Mouse (Mus musculus) forebrain, embryonic 15.5 days (tissue): Measurements from ENCODE around the gene Dda1. TPM values are rescaled to one million over a fixed set of nuclear protein-coding genes. Genes with fewer than 3 reads are reported as not detected.
"Not testable (repeated sequence)": the region's sequence is repeated elsewhere in the genome, so short reads cannot be mapped to it uniquely, and the experiment has no call there.

Source experiments
- ATAC-seq: fragments of 200-750 bp; cut with Nextera tagmentation; replicated peaks from 2 replicates; pipeline ENCODE4 v1.8.0; 2017; ENCODE audit warnings: mild to moderate bottlenecking, moderate TSS enrichment, moderate library complexity
- H3K27ac ChIP-seq: fragments of 300-500 bp; sonication (generic); replicated peaks from 2 replicates; pipeline ENCODE4 v1.5.1; 2015; ENCODE audit warnings: mild to moderate bottlenecking, inconsistent platforms
- H3K27me3 ChIP-seq: fragments of 300-500 bp; sonication (generic); 2 replicates; pipeline ENCODE4 v1.6.1; 2015; ENCODE audit warnings: inconsistent platforms
- H3K36me3 ChIP-seq: fragments of 300-500 bp; sonication (generic); 2 replicates; pipeline ENCODE4 v1.6.1; 2015; ENCODE audit warnings: mild to moderate bottlenecking, inconsistent platforms
- H3K4me1 ChIP-seq: fragments of 300-500 bp; sonication (generic); 2 replicates; pipeline ENCODE4 v1.6.1; 2015; ENCODE audit warnings: inconsistent platforms
- H3K4me2 ChIP-seq: fragments of 300-500 bp; sonication (generic); replicated peaks from 2 replicates; pipeline ENCODE4 v1.6.1; 2015; ENCODE audit warnings: mild to moderate bottlenecking, inconsistent platforms
- H3K4me3 ChIP-seq: fragments of 300-500 bp; sonication (generic); 2 replicates; pipeline ENCODE4 v1.5.1; 2015; ENCODE audit warnings: mild to moderate bottlenecking, inconsistent platforms
- H3K9ac ChIP-seq: fragments of 300-500 bp; sonication (generic); replicated peaks from 2 replicates; pipeline ENCODE4 v1.6.1; 2015; ENCODE audit warnings: mild to moderate bottlenecking, inconsistent platforms
- H3K9me3 ChIP-seq: fragments of 300-500 bp; sonication (generic); 2 replicates; pipeline ENCODE4 v1.6.1; 2016; ENCODE audit warnings: inconsistent platforms
- WGBS: fragments of 180-500 bp; shearing (Covaris S2); methylation state at CpG from one replicate; pipeline ENCODE4 v1.1.7; 2015; ENCODE audit warnings: mixed read lengths; 5-methylcytosine and 5-hydroxymethylcytosine counted together
- polyA plus RNA-seq: library from polyadenylated mRNA; unstranded; fragments of >200 nt; fragmentation: Nextera tagmentation; extraction: Ambion mirVana; gene quantifications from 2 replicates; pipeline ENCODE4 v1.2.1, GENCODE M21; 2015

The Dda1 gene
- polyA plus RNA-seq, 1 experiment from 2014 or later: 222 TPM

GRCm38 (mm10) chr8:71504349-71504748 is 35.4 kb downstream of the Dda1 start:
- no peak for ATAC-seq
- Histone ChIP-seq H3K4me2 (no peak overlapping the region), H3K9me3 (no peaks in the 10 kb centered on the region), H3K9ac (no peak overlapping the region), H3K27me3 (peaks cover 34% of the 10 kb centered on the region), H3K4me1 (peaks cover 12% of the 10 kb centered on the region), H3K36me3 (no peaks in the 10 kb centered on the region), H3K27ac (no peak overlapping the region), H3K4me3 (no peak overlapping the region)
- 91% methylated on average over 4 of the region's 4 CpGs for WGBS

GRCm38 (mm10) chr8:71505326-71505725 is 36.3 kb downstream of the Dda1 start:
- Histone ChIP-seq H3K27me3 (peaks cover 42% of the 10 kb centered on the region), H3K9ac (no peak overlapping the region), H3K4me1 (peaks cover 12% of the 10 kb centered on the region), H3K9me3 (no peaks in the 10 kb centered on the region), H3K36me3 (no peaks in the 10 kb centered on the region), H3K4me3 (no peak overlapping the region), H3K27ac (no peak overlapping the region), H3K4me2 (no peak overlapping the region)
- no peak for ATAC-seq
- WGBS: 93% methylated on average over 4 of the region's 4 CpGs

DNA sequence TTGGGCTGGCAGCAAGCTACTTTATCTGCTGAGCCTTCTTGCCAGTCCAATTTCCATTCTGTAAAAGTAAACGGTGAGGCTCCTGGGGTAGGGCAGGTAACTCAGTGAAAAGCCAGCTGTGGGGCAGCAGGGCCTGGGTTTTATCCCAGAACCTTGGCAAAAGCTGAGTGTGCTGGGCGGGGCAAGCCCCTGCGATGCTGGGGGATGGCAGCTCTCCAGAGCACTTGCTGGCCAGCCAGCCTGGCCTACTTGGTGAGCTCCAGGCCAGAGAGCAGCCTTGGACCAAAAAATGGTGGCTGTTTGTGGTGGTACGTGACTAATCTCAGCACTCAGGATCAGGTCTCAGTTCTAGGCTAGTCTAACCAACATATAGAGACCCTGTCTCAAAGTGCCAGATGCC is 37.0 kb downstream of the Dda1 start:
- Histone ChIP-seq H3K9ac (no peak overlapping the region), H3K27me3 (peaks cover 44% of the 10 kb centered on the region), H3K4me2 (no peak overlapping the region), H3K27ac (no peak overlapping the region), H3K4me3 (no peak overlapping the region), H3K36me3 (no peaks in the 10 kb centered on the region), H3K4me1 (peaks cover 12% of the 10 kb centered on the region), H3K9me3 (no peaks in the 10 kb centered on the region)
- no peak for ATAC-seq
- WGBS: 83% methylated on average over 4 of the region's 4 CpGs

- no peak overlapping the region for H3K27ac ChIP-seq
- no peaks in the 10 kb centered on the region for H3K9me3 ChIP-seq
- H3K4me2 ChIP-seq: peak overlapping the region; percentile 72
- peak overlapping the region; percentile 44 for H3K4me3 ChIP-seq
- peak overlapping the region; percentile 47 for H3K9ac ChIP-seq
- ATAC-seq: peak; percentile 76
- no peaks in the 10 kb centered on the region for H3K36me3 ChIP-seq
- under 1% methylated on average over 61 of the region's 61 CpGs for WGBS
- peaks cover 12% of the 10 kb centered on the region for H3K4me1 ChIP-seq
- peaks cover 49% of the 10 kb centered on the region for H3K27me3 ChIP-seq
Measured at GRCm38 (mm10) chr8:71507589-71508104, 38.6 kb downstream of the Dda1 start.

GRCm38 (mm10) chr8:71509316-71509715 is 40.3 kb downstream of the Dda1 start:
- Histone ChIP-seq H3K9me3 (no peaks in the 10 kb centered on the region), H3K4me1 (peaks cover 12% of the 10 kb centered on the region), H3K4me3 (no peak overlapping the region), H3K27me3 (peaks cover 49% of the 10 kb centered on the region), H3K36me3 (no peaks in the 10 kb centered on the region), H3K9ac (no peak overlapping the region), H3K4me2 (no peak overlapping the region), H3K27ac (no peak overlapping the region)
- WGBS: 63% methylated on average over 2 of the region's 2 CpGs
- ATAC-seq: no peak

DNA sequence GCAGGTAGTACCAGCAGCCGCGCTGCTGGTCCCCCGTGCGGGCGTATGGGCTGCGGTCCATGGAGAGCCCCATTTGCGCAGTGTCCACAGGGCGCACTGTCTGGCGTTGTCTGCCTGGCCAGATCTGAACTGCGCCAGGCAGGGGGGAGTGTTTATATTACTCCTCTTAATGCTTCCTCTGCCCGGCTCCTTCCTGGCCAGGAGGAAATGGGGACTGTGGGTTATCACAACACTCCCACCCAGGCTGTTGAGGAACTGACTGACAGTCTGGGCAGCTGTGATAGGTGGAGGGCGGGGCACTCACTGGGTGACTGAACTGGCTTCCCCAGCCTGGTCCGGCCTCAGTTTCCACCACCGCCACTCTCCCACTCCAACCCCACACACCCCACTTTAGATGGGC is 42.6 kb downstream of the Dda1 start, which contains the start of gene Plvap:
Gene Plvap, minus strand, starts transcription at position 109 of the 400 bp plus-strand sequence.
- 79% methylated on average over 14 of the region's 14 CpGs for WGBS
- H3K36me3 ChIP-seq: no peaks in the 10 kb centered on the region
- no peaks in the 10 kb centered on the region for H3K9me3 ChIP-seq
- H3K27ac ChIP-seq: no peak within 1 kb of the TSS
- peaks cover 12% of the 10 kb centered on the region for H3K4me1 ChIP-seq
- peaks cover 41% of the 10 kb centered on the region for H3K27me3 ChIP-seq
- ATAC-seq: no peak
- no peak within 1 kb of the TSS for H3K4me2 ChIP-seq
- no peak within 1 kb of the TSS for H3K4me3 ChIP-seq
- no peak within 1 kb of the TSS for H3K9ac ChIP-seq

- ATAC-seq: no peak
- Histone ChIP-seq H3K4me2 (no peak overlapping the region), H3K4me1 (peaks cover under 1% of the 10 kb centered on the region; the same call in 1 of the 2 replicates), H3K27me3 (peaks cover 25% of the 10 kb centered on the region), H3K9ac (no peak overlapping the region), H3K36me3 (no peaks in the 10 kb centered on the region), H3K9me3 (no peaks in the 10 kb centered on the region), H3K27ac (no peak overlapping the region), H3K4me3 (no peak overlapping the region)
- WGBS: 78% methylated on average over 15 of the region's 15 CpGs
Measured at GRCm38 (mm10) chr8:71513018-71513754, 44.2 kb downstream of the Dda1 start.

DNA sequence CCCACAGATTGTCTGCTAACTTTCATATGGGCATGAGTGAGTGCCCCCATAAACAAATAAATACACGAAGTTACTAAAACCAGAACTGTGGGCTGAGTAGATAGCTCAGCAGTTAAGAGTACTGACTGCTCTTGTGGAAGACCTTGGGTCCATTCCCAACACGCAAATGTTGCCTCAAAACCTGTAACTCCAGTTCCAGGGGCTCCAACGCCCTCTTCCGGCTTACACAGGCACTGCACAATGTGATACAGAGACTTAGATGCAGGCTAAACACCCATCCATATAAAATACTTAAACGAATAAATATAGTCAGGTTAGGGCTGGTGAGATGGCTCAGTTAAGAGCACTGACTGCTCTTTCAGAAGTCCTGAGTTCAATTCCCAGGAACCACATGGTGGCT is 46.0 kb downstream of the Dda1 start:
- no peaks in the 10 kb centered on the region for H3K36me3 ChIP-seq
- no peaks in the 10 kb centered on the region for H3K9me3 ChIP-seq
- H3K4me2 ChIP-seq: no peak overlapping the region
- 75% methylated on average over 5 of the region's 5 CpGs for WGBS
- H3K4me1 ChIP-seq: no peaks in the 10 kb centered on the region
- ATAC-seq: no peak
- H3K9ac ChIP-seq: no peak overlapping the region
- H3K4me3 ChIP-seq: no peak overlapping the region
- H3K27ac ChIP-seq: no peak overlapping the region
- H3K27me3 ChIP-seq: peaks cover 10% of the 10 kb centered on the region; the same call in 1 of the 2 replicates

DNA sequence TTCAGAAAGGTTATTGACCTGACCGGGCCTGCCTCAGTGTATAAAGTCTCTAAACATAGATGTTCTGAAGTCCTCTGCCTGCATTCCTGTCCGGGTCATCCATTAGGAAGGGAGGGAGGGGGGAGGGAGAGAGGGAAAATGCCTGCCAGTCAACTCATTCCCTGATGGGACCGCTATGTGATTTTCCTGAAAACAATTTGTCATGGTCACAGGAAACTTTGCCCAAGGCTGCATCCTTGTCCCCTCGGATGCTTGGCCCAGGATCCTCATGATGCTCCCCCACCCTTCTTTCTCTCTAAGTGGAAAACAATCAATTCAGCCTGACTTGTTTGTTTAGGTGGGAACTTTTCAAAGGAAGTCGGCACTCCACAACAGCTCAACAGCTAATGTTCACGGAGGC is 47.8 kb downstream of the Dda1 start:
- Histone ChIP-seq H3K27me3 (0 out of 2 replicates have a peak, but pooled peaks cover 4% of the 10 kb centered on the region), H3K9me3 (no peaks in the 10 kb centered on the region), H3K36me3 (no peaks in the 10 kb centered on the region), H3K27ac (no peak overlapping the region), H3K4me1 (peaks cover 4% of the 10 kb centered on the region; the same call in 1 of the 2 replicates), H3K9ac (no peak overlapping the region), H3K4me2 (no peak overlapping the region), H3K4me3 (no peak overlapping the region)
- no peak for ATAC-seq
- WGBS: 46% methylated on average over 6 of the region's 6 CpGs

GRCm38 (mm10) chr8:71519037-71519825 is 50.2 kb downstream of the Dda1 start:
- not testable (repeated sequence) for H3K27ac ChIP-seq, ATAC-seq, H3K4me3 ChIP-seq, H3K4me1 ChIP-seq, H3K4me2 ChIP-seq, H3K9ac ChIP-seq, H3K9me3 ChIP-seq, H3K36me3 ChIP-seq
- 30% methylated on average over 9 of the region's 10 CpGs for WGBS
- H3K27me3 ChIP-seq: peaks cover 11% of the 10 kb centered on the region; the same call in 1 of the 2 replicates

DNA sequence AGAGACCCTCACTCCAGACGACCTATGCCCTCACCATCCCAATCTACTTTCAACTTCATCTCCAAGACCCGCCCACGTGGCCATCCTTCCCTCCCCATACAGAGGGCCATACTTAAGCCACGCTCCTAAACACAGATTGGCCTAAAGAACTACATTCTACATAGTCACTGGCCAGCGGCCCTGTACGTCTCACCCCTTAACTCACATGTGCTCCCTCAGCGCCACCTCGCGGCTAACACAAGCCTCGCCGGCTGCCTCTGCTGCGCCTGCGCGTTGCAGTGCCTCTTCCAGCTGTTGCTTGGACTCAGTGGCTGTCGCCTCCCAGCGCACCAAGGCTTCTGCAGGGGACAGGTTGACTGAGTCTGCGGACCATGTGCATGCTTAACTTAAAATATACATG is 52.6 kb downstream of the Dda1 start:
- peaks cover 9% of the 10 kb centered on the region; the same call in 1 of the 2 replicates for H3K4me1 ChIP-seq
- H3K27me3 ChIP-seq: peaks cover 33% of the 10 kb centered on the region
- 3% methylated on average over 17 of the region's 17 CpGs for WGBS
- no peaks in the 10 kb centered on the region for H3K9me3 ChIP-seq
- no peaks in the 10 kb centered on the region for H3K36me3 ChIP-seq
- H3K27ac ChIP-seq: no peak overlapping the region
- no peak overlapping the region for H3K4me3 ChIP-seq
- H3K9ac ChIP-seq: no peak overlapping the region
- no peak overlapping the region; the same call in 1 of the 2 replicates for H3K4me2 ChIP-seq
- peak; percentile 55 for ATAC-seq
